Mouse (Mus musculus) heart, postnatal 25 days (tissue): ENCODE measurements around the gene B3gnt2. TPM values are rescaled to one million over a fixed set of nuclear protein-coding genes. Genes with fewer than 3 reads are reported as not detected.

Experiments used
- DNase-seq: peaks from one replicate; pipeline ENCODE4 v3.0.0; 2022; ENCODE audit warnings: low spot score
- intact Hi-C: fragments of 180-260 bp; cut with DNase I; formaldehyde crosslinking; loops from one replicate; pipeline ENCODE4 v1.15.1; 2025
- total RNA-seq, 2 experiments: library from RNA; stranded (reverse); gene quantifications; 2 replicates each; pipeline ENCODE4 v1.2.3; 2021

The B3gnt2 gene
- total RNA-seq, 2 experiments from 2014 or later = 4.8 to 6.0 TPM

DNA sequence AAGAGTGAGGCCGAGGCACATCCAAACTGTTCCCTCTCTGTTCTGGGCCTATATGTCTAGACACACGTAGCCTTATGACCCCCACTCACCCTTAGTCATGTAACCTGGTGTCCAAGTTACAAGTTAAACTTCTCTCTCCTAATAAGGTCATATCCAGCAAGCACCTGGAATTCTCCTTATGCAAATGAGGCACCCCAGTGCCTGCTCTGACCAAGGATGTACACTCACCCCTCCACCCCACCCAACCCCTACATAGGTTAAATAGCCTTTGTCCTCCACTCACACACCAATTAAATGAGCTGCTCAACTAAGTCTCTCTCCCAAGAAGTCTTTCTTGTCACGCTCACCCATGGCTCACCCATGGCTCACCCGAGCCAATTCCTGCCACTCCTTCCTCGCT, 69.0 kb downstream of the B3gnt2 start:
- intact Hi-C loops = no loop called here
- no peak for DNase-seq

DNA sequence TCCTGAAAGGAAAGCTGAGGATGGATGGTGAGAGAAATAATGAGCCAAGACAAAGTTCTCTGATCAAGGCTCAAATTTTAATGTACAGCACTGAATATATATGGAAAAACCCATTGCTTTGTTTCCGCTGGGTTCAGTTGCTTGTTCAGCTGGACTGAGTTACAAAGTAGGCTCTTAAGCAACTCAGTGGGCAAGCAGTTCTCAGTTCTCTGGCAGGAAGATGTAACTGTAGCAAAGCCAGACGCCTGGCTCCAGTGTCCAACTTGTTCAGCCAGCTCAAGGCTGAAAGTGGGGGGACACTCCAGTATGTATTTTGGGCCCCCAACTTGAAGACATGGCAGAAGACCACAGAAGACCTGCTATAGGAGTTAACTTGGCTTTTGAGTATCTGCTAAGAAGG, 72.9 kb downstream of the B3gnt2 start:
- intact Hi-C loops = no loop called here
- DNase-seq = no peak

DNA sequence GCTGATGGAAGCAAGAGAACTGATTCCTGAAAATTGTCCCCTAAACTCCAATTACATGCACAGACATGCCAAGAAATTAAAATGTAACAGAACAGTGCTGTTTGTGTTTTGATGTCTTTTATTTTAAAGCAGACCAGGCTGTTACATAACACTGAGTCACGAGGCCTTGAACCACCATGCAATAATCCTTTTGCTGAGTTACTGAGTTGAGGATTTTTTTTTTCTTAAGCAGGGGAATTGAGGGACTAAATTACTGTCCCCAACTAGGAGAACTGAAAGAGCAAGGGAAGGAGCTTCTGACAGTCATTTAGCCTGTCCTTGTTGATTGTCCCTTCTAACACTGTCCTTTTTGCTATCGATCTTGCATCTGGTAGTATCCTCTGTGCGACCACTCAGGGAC, 76.3 kb downstream of the B3gnt2 start:
- intact Hi-C loops = loop anchor here (5.0 kb wide), 2 partner anchors 73 to 152 kb away; no protein-coding TSS in a partner anchor
- DNase-seq = no peak

DNA sequence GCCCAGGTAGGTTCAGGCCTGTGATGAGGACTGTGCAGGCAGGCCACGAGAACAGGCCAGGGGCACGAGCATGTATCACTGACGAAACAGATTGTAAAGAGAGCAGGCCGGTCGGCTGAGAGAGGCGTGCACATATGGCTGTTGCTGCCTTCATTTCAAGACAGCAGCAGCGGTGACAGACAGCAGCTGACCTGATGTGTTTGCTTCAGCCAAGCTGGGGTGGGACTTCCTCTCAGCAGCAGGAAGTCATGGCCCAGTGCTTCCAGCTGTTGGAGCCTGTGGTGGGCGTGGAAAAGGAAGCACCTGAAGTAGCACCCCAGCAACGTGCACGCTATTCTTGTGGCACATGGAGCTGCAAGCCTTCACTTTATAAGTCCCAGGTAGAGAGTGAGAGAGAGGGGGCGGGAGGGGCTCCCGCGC, 78.0 kb downstream of the B3gnt2 start:
- intact Hi-C loops = loop anchor here (5.0 kb wide), 2 partner anchors 75 to 150 kb away; no protein-coding TSS in a partner anchor
- no peak for DNase-seq

DNA sequence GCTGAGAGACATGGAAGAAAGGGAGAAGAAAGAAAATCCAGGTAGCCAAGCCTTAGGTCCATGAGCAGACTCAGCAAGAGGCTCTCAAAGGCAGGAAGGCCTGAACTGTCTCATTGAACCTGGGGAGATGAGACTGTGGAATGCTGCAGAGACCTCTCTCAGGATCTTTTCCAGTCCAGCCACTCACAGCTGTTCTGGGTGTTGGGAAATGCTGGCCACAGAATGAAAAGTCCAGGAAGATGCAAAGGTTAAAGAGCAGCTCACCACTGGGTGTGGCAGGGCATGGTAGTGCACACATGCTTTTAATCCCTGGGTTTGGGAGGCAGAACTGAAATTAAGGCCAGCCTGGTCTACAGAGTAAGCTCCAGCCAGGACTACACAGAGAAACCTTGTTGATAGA, 79.6 kb downstream of the B3gnt2 start:
- no peak for DNase-seq
- intact Hi-C loops = loop anchor here (5.0 kb wide), 2 partner anchors 76 to 149 kb away; no protein-coding TSS in a partner anchor

DNA sequence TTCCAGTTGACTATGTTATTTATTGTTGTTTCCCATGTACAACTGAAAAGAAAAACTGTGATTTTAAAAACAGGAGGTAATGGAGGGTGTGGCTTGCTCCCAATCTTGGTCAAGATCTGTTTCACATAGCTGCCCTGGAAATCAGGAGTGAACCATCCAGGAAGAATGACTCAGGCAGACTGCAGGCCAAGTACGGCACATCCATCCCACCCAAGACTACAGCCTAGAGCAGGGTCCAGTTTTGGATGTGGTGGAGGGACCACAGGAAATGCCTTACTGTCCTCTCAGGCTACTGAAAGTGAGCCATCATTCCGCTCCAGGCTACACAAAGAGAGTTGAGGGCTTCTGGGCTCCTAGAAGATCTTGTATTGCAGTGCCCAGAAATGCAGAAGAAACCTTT, 80.0 kb downstream of the B3gnt2 start:
- no peak for DNase-seq
- intact Hi-C loops = loop anchor here (5.0 kb wide), 2 partner anchors 77 to 148 kb away; no protein-coding TSS in a partner anchor

DNA sequence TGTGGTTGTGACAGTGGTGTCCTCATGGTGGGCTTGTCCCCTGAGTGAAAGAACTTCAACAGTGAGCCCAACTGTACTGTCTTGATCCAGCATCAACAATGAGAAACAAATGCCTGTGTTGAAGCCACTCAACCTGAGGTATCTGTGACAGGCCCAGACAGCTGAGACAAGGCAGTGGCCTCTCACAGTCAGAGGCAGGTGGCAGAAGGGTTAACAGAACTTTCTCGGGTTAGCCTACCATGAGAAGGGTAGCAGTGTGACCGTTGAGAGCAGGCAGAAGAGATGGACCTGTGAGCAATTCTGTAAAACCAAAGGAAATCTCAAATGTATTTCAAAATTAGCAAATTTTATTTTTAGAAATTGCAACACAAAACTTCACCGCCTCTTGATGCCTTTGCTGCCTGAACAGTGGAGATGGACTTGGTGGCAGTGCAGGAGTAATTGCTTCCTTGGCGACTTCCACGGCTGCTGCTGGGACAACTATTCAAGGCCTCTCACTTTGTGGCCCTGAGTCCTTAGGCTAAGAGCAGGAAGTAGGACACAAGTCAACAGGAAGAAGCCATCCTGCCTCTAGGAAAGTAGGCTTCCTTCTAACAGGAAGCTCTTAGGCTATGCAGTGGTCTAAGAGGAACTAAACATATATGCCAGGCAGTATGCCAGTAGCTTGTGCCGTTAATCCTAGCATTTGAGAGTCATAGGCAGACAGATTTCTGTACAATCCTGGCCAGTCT, 80.8 kb downstream of the B3gnt2 start:
- intact Hi-C loops = loop anchor here (5.0 kb wide), 2 partner anchors 77 to 148 kb away; no protein-coding TSS in a partner anchor
- no peak for DNase-seq

DNA sequence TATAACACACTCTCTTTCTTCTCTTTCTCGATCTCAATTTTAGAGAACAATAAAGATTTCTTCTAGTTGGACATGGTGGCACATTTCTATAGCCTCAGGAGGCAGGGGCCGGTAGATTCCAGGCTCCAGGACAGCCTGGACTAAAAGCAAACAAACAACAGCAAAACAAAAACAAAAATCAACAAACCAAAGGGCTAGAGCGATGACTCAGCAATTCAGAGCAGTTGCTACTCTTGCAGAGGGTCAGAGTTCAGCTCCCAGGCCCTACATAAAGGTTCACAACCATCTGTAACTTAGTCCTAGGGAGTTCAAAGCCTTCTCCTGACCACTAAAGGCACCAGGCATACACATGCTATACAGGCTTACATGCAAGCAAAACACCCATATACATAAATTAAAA, 82.2 kb downstream of the B3gnt2 start:
- intact Hi-C loops = no loop called here

DNA sequence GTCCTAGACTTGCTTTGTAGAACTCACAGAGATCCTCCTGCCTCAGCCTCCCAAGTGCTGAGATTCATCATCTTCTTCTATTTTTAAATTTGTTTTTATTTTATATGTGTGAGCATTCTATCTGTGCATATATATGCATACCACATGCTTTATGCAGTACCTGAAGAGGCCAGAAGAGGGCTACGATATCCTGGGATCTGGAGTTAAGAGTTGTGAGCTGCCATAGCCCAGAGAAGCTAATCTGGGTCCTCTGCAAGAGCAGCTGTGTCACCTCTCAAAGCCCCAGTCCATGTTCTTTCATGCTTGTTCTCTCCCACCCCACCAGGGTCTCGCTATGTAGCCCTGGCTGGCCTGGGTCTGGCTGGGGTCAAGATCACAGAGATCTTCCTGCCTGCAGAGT, 83.2 kb downstream of the B3gnt2 start:
- intact Hi-C loops = no loop called here
- no peak for DNase-seq

More for the DNA sequence above, 82.2 kb downstream of the B3gnt2 start:
- no peak for DNase-seq

DNA sequence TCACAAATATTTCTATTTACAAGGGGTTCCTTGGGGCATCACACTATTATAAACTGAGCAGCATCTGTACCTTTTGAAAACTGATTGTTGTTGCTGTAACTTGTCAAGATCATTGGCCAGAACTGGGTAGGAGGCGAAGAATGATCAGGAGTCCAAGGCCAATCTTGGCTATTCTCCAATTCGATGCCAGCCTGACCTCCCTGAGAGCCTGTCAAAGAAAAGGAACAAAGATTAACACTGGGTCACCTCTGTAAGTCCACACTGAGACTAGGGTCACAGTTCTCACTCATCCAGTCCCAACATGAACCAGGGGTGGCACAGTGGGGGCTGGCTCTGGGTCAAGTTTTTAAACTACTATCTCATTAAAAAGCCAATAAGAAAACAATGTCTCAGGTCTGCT, 85.9 kb downstream of the B3gnt2 start:
- intact Hi-C loops = no loop called here
- no peak for DNase-seq

DNA sequence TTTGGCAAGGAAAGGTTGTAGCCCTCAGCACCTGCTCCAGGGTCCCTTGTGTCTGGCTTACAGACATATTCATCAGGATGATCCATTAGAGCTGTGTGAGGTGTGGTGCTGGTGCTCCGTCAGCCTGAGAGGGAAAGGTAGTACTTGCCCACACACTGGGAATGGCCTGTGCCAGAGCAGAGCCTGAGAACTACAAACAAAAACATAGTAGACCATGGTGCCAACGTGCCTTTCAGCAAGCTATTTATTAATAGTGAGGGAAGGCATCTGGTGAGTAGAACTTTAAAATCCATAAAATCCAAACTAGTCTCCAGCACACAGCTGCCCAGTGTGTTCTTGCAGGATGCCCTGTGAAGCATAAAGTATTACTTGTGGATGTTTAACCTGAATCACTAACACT, 94.5 kb downstream of the B3gnt2 start:
- intact Hi-C loops = no loop called here
- no peak for DNase-seq

DNA sequence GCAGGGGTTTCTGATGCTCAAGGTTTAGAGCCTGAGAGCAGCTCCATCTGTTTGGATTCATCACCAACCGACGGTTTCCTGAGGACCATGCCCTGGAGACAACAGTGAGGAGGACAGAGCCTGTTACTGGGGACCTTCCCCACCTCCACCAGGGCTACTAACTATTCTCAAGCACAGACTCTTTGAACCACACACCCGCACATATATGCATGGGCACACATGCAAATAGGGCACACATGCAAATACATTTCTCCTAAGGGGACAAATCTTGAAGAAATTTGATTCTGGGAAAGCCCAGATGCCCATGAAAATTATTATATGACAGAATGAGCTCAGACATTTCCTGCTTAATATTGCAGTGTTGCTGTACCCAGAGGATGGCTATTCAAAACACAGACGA, 95.3 kb downstream of the B3gnt2 start:
- intact Hi-C loops = no loop called here

DNA sequence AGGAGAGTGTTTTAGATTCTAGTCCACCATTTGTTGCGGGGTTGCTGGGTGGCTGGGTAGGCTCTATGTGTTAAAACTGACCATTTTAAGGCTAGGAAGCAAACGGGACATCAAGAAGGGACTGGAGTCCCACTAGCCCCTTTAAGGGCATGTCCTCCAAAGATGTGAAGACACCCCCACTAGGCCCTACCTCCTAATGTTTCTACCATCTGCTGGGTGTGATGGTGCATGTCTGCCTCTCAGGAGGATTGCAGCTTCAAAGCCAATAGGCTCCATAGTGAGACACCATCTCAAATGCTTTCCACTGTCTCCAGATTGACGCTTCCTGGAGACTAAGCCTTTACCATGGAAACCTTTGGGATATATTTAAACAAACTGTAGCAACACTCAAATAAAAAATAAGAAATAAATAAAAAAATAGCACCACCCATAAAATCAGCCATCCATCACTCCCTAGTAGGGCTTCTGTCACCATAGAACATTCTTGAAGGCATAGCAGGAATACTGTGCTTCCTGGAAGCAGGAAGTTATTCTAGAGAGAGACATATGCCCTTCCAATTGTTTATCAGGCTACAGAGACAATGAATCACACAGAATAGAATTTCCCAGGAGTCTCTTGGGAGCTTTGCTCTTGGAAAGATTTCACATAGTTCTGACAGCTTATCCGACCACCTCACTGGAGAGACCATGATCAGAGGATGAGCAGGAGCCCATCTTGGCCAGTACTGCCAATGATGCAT, 97.0 kb downstream of the B3gnt2 start:
- no peak for DNase-seq
- intact Hi-C loops = loop anchor here (5.0 kb wide), 1 partner anchor 84 kb away; no protein-coding TSS in a partner anchor

More for the DNA sequence above, 95.3 kb downstream of the B3gnt2 start:
- DNase-seq = no peak

DNA sequence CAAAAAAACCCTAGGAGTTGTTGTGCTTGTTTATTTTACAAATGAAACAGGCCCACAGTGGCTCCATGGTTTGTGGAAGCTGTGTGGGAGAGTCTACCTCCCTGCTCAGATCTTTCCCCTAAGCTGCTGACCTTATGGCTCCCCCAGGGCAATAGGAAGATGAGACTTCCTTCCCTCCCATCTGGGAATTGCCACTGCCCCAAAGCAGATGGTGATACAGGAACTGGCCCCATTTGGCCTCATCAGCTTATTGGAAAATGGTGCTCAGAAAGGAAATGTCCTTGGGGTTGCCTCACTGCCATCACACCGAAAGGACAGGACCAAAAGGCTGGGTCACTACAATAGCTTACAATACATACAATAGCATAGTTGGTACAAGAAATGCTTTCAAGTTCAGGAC, 97.7 kb downstream of the B3gnt2 start:
- no peak for DNase-seq
- intact Hi-C loops = loop anchor here (5.0 kb wide), 1 partner anchor 84 kb away; no protein-coding TSS in a partner anchor

DNA sequence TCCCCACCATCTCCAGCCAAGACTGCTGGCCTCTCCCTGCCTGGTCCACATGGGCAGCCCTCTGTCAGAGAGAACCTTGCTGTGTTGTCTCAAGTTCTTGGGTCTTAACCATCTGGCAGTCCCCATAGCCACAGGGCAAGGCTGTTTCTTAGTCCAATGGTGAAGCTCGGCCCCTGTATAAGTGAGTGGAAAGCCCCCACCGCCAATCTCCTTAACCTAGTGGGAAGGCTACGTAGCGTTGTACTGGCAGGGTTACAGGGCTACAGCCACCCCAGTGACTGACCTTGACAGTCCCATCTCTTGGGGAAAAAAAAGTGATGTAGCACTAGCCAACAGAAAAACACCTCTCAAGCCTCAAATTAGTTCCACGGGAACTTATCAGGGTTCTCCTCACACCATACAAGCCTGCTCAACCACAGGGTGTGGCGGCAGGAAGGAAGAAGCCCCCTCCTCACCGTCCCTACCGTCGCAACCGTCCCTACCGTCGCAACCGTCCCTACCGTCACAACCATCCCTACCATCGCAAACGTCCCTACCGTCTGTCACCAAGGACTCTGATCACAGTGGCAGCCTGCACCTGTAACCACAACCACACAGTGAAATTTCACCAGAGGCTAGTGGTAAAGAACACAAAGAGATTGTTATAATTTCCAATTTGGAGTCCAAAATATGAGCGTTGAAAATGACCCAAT, 98.4 kb downstream of the B3gnt2 start:
- intact Hi-C loops = loop anchor here (5.0 kb wide), 1 partner anchor 85 kb away; no protein-coding TSS in a partner anchor
- no peak for DNase-seq

DNA sequence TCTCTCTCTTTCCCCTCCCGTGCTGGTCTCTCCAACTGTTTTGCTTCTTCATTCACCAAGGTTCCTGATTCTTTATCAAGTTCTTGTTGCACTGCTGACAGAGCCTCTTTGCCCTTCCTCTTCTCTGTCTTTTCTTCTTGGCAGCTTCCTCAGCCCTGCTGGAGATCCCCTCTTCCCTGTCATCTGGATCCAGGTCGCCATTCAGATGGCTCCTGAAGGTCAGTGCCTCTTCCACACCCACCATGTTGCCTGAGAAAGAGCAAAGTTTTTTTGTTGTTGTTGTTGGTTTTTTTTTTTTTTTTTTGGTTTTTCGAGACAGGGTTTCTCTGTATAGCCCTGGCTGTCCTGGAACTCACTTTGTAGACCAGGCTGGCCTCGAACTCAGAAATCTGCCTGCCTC, 101.0 kb downstream of the B3gnt2 start:
- intact Hi-C loops = loop anchor here (5.0 kb wide), 1 partner anchor 88 kb away; no protein-coding TSS in a partner anchor

DNA sequence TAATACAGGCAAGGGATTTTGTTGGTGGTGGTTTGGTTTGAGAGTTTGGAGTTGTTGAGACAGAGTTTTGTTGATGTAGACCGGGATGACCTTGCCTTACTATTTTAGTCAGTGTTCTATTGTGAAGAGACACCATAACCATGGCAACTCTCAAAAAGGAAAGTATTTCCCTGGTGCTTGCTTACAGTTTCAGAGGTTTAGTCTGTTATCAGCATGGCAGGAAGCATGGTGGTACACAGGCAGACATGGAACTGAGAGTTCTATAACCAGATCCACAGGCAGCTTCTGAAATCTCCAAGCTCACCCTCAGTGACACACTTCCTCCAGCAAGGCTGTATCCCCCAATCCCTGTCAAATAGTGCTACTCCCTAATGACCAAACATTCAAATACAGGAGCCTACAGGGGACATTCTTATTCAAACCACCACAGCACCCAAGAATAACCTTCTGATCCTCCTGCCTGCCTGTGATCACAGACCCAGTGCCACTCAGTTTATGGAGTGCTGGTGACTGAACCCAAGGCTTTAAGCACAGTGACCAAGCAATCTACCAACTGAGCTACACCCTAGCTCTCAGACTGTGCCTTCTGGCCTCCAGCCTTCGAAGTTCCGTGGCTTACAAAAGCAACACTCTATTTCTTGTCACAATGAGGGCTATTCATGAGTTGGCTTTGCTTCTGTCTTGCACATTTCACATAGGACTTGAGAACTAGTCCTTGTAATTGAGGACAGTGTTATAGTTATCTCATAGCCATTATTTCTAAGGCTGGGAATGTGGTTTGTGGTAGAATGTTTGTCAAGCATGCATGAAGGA, 104.4 kb downstream of the B3gnt2 start:
- DNase-seq = no peak
- intact Hi-C loops = no loop called here

More for the DNA sequence above, 101.0 kb downstream of the B3gnt2 start:
- DNase-seq = no peak

DNA sequence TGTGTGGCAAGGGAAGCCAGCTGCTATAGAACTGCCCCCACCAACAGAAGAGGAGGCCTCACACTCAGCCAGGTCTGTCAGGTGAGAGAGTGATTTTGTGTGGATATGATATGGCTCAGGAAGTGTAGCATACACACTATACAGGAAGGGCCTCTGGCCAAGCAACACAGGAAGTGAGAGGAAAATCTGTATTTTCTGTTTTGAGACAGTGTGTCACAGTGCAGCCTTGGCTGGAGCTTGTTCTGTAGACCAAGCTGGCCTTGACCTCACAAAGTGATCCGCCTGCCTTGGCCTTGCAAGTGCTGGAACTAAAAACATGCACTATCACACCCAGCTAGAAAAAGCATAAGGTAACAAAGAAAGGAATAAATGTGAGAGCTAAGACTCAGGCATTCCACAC, 105.6 kb downstream of the B3gnt2 start:
- intact Hi-C loops = no loop called here
- DNase-seq = no peak

DNA sequence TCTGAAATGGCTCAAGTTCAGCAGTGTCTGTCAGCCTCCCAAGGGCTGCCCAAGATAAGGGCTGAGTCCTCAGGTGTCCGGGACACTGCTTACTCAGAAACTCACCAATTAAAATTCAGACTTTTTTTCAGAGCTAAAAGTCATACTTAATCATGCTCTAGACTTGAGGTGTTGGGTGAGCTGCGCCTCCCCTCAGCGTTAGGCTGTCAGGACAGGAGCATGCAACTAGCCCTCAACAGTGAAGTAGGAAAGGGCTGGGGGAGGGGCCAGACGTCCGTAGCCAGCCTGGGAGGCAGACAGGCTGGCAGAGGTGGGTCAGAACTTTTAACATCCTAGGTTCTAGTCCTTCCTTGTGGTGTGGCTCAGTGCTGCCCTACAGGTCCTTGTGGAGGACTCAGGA, 108.2 kb downstream of the B3gnt2 start:
- no peak for DNase-seq
- intact Hi-C loops = no loop called here
